Mouse (Mus musculus): Measurements from ENCODE around the gene Calml4. TPM values are rescaled to one million over a fixed set of nuclear protein-coding genes. Genes with fewer than 3 reads are reported as not detected.
A peak's percentile ranks its signal among the peaks of the same experiment; 100 is the strongest.
"Not testable (repeated sequence)": the region's sequence is repeated elsewhere in the genome, so short reads cannot be mapped to it uniquely, and the experiment has no call there.

Calml4 gene
- polyA plus RNA-seq, 1 experiment from 2014 or later: 9.7 TPM

GRCm38 (mm10) chr9:62847694-62848093, 10.2 kb upstream of the Calml4 start:
- Histone ChIP-seq H3K4me2 (ENCODE audit: low read depth, low read length) (no peak overlapping the region), H3K27me3 (ENCODE audit: control insufficient read depth, insufficient read depth, low read depth, low read length) (no peaks in the 10 kb centered on the region), H3K4me3 (ENCODE audit: low read length) (no peak overlapping the region), H3K4me1 (replicated peaks; ENCODE audit: control insufficient read depth, insufficient read depth, low read length) (peaks cover 13% of the 10 kb centered on the region), H3K36me3 (ENCODE audit: control insufficient read depth, insufficient read depth, low read length) (peaks cover 2% of the 10 kb centered on the region; the same call in 1 of the 2 replicates), H3K9ac (ENCODE audit: low read length) (no peak overlapping the region), H3K9me3 (ENCODE audit: control insufficient read depth, low read length) (no peaks in the 10 kb centered on the region), H3K27ac (ENCODE audit: low read length) (no peak overlapping the region)
- WGBS: 4% methylated on average over 3 of the region's 3 CpGs
- peak; percentile 61 for ATAC-seq (ENCODE audit: low read depth)

- Histone ChIP-seq H3K27me3 (ENCODE audit: control insufficient read depth, insufficient read depth, low read depth, low read length) (no peaks in the 10 kb centered on the region), H3K27ac (ENCODE audit: low read length) (no peak overlapping the region), H3K4me3 (ENCODE audit: low read length) (no peak overlapping the region), H3K4me1 (replicated peaks; ENCODE audit: control insufficient read depth, insufficient read depth, low read length) (peaks cover 13% of the 10 kb centered on the region), H3K9me3 (ENCODE audit: control insufficient read depth, low read length) (no peaks in the 10 kb centered on the region), H3K9ac (ENCODE audit: low read length) (no peak overlapping the region), H3K36me3 (ENCODE audit: control insufficient read depth, insufficient read depth, low read length) (peaks cover 2% of the 10 kb centered on the region; the same call in 1 of the 2 replicates), H3K4me2 (ENCODE audit: low read depth, low read length) (no peak overlapping the region)
- ATAC-seq (ENCODE audit: low read depth): no peak
- WGBS: 82% methylated on average over 3 of the region's 3 CpGs
These were observed 9.2 kb upstream of the Calml4 start for GRCm38 (mm10) chr9:62848641-62849040.

- Histone ChIP-seq H3K4me3 (ENCODE audit: low read length) (no peak overlapping the region), H3K9ac (ENCODE audit: low read length) (no peak overlapping the region), H3K36me3 (ENCODE audit: control insufficient read depth, insufficient read depth, low read length) (peaks cover under 1% of the 10 kb centered on the region; the same call in 1 of the 2 replicates), H3K27me3 (ENCODE audit: control insufficient read depth, insufficient read depth, low read depth, low read length) (no peaks in the 10 kb centered on the region), H3K9me3 (ENCODE audit: control insufficient read depth, low read length) (no peaks in the 10 kb centered on the region), H3K4me1 (replicated peaks; ENCODE audit: control insufficient read depth, insufficient read depth, low read length) (peaks cover 24% of the 10 kb centered on the region), H3K27ac (ENCODE audit: low read length) (no peak overlapping the region), H3K4me2 (ENCODE audit: low read depth, low read length) (no peak overlapping the region)
- 66% methylated on average over 2 of the region's 2 CpGs for WGBS
- ATAC-seq (ENCODE audit: low read depth): no peak
These were observed 6.3 kb upstream of the Calml4 start for GRCm38 (mm10) chr9:62851571-62851970.

GRCm38 (mm10) chr9:62854483-62854882, 3.4 kb upstream of the Calml4 start:
- Histone ChIP-seq H3K27me3 (ENCODE audit: control insufficient read depth, insufficient read depth, low read depth, low read length) (no peaks in the 10 kb centered on the region), H3K9me3 (ENCODE audit: control insufficient read depth, low read length) (no peaks in the 10 kb centered on the region), H3K4me3 (ENCODE audit: low read length) (no peak overlapping the region), H3K9ac (ENCODE audit: low read length) (no peak overlapping the region), H3K36me3 (ENCODE audit: control insufficient read depth, insufficient read depth, low read length) (no peaks in the 10 kb centered on the region; the same call in 1 of the 2 replicates), H3K4me2 (ENCODE audit: low read depth, low read length) (no peak overlapping the region), H3K4me1 (replicated peaks; ENCODE audit: control insufficient read depth, insufficient read depth, low read length) (peaks cover 39% of the 10 kb centered on the region), H3K27ac (ENCODE audit: low read length) (no peak overlapping the region)
- no peak for ATAC-seq (ENCODE audit: low read depth)
- 18% methylated on average over 4 of the region's 4 CpGs for WGBS

- Histone ChIP-seq H3K27me3 (ENCODE audit: control insufficient read depth, insufficient read depth, low read depth, low read length) (no peaks in the 10 kb centered on the region), H3K9me3 (ENCODE audit: control insufficient read depth, low read length) (no peaks in the 10 kb centered on the region), H3K4me1 (replicated peaks; ENCODE audit: control insufficient read depth, insufficient read depth, low read length) (peaks cover 28% of the 10 kb centered on the region), H3K4me2 (ENCODE audit: low read depth, low read length) (peak overlapping the region; percentile 42), H3K27ac (ENCODE audit: low read length) (peak overlapping the region; percentile 50), H3K4me3 (ENCODE audit: low read length) (peak overlapping the region; percentile 12; the same call in 1 of the 2 replicates), H3K9ac (ENCODE audit: low read length) (no peak overlapping the region), H3K36me3 (ENCODE audit: control insufficient read depth, insufficient read depth, low read length) (no peaks in the 10 kb centered on the region)
- 0 out of 2 replicates have a peak, but pooled peaks have one; percentile 3 for ATAC-seq (ENCODE audit: low read depth)
- WGBS: 55% methylated on average over 9 of the region's 9 CpGs
These were observed 664 bp upstream of the Calml4 start for GRCm38 (mm10) chr9:62857216-62857615.

- peak overlapping the region; percentile 58 for H3K9ac ChIP-seq (ENCODE audit: low read length)
- peak overlapping the region; percentile 12; the same call in 1 of the 2 replicates for H3K4me3 ChIP-seq (ENCODE audit: low read length)
- H3K27me3 ChIP-seq (ENCODE audit: control insufficient read depth, insufficient read depth, low read depth, low read length): no peaks in the 10 kb centered on the region
- no peak for ATAC-seq (ENCODE audit: low read depth)
- no peaks in the 10 kb centered on the region for H3K36me3 ChIP-seq (ENCODE audit: control insufficient read depth, insufficient read depth, low read length)
- H3K4me1 ChIP-seq (replicated peaks; ENCODE audit: control insufficient read depth, insufficient read depth, low read length): peaks cover 28% of the 10 kb centered on the region
- H3K4me2 ChIP-seq (ENCODE audit: low read depth, low read length): peak overlapping the region; percentile 42
- H3K27ac ChIP-seq (ENCODE audit: low read length): peak overlapping the region; percentile 50
- WGBS: 55% methylated on average over 8 of the region's 8 CpGs
- no peaks in the 10 kb centered on the region for H3K9me3 ChIP-seq (ENCODE audit: control insufficient read depth, low read length)
These were observed 563 bp downstream of the Calml4 start for GRCm38 (mm10) chr9:62858266-62859019.

GRCm38 (mm10) chr9:62860102-62860501, 2.2 kb downstream of the Calml4 start:
- H3K27me3 ChIP-seq (ENCODE audit: control insufficient read depth, insufficient read depth, low read depth, low read length); H3K9me3 ChIP-seq (ENCODE audit: control insufficient read depth, low read length); H3K36me3 ChIP-seq (ENCODE audit: control insufficient read depth, insufficient read depth, low read length); H3K4me3 ChIP-seq (ENCODE audit: low read length); H3K9ac ChIP-seq (ENCODE audit: low read length); H3K4me2 ChIP-seq (ENCODE audit: low read depth, low read length); H3K27ac ChIP-seq (ENCODE audit: low read length): not testable (repeated sequence)
- H3K4me1 ChIP-seq (replicated peaks; ENCODE audit: control insufficient read depth, insufficient read depth, low read length): peaks cover 18% of the 10 kb centered on the region
- WGBS: 54% methylated on average over 6 of the region's 7 CpGs
- peak; percentile 65 for ATAC-seq (ENCODE audit: low read depth)

- 72% methylated on average over 4 of the region's 4 CpGs for WGBS
These were observed 3.0 kb downstream of the Calml4 start for GRCm38 (mm10) chr9:62860866-62861265.

GRCm38 (mm10) chr9:62869236-62869635, 11.4 kb downstream of the Calml4 start:
- not testable (repeated sequence) for H3K4me3 ChIP-seq (ENCODE audit: low read length); H3K9ac ChIP-seq (ENCODE audit: low read length); H3K36me3 ChIP-seq (ENCODE audit: control insufficient read depth, insufficient read depth, low read length); H3K27me3 ChIP-seq (ENCODE audit: control insufficient read depth, insufficient read depth, low read depth, low read length); ATAC-seq (ENCODE audit: low read depth); H3K9me3 ChIP-seq (ENCODE audit: control insufficient read depth, low read length); H3K27ac ChIP-seq (ENCODE audit: low read length); H3K4me1 ChIP-seq (replicated peaks; ENCODE audit: control insufficient read depth, insufficient read depth, low read length); H3K4me2 ChIP-seq (ENCODE audit: low read depth, low read length)
- WGBS: 96% methylated on average over 4 of the region's 4 CpGs

More at GRCm38 (mm10) chr9:62860866-62861265, 3.0 kb downstream of the Calml4 start:
- ATAC-seq (ENCODE audit: low read depth): no peak
- H3K9me3 ChIP-seq (ENCODE audit: control insufficient read depth, low read length): no peaks in the 10 kb centered on the region
- no peak overlapping the region for H3K4me2 ChIP-seq (ENCODE audit: low read depth, low read length)
- H3K4me1 ChIP-seq (replicated peaks; ENCODE audit: control insufficient read depth, insufficient read depth, low read length): peaks cover 18% of the 10 kb centered on the region
- H3K36me3 ChIP-seq (ENCODE audit: control insufficient read depth, insufficient read depth, low read length): no peaks in the 10 kb centered on the region
- no peak overlapping the region for H3K27ac ChIP-seq (ENCODE audit: low read length)
- H3K27me3 ChIP-seq (ENCODE audit: control insufficient read depth, insufficient read depth, low read depth, low read length): no peaks in the 10 kb centered on the region
- no peak overlapping the region for H3K4me3 ChIP-seq (ENCODE audit: low read length)
- H3K9ac ChIP-seq (ENCODE audit: low read length): no peak overlapping the region

All from lung, embryonic 16.5 days (tissue).